Mouse (Mus musculus) heart, postnatal 14 days (tissue): ENCODE data around the gene Nos3. TPM values are rescaled to one million over a fixed set of nuclear protein-coding genes. Genes with fewer than 3 reads are reported as not detected.

ENCODE experiments used
- DNase-seq, 2 experiments: peaks; one replicate each; pipeline ENCODE4 v3.0.0; 2021 to 2022
- intact Hi-C: fragments of 180-260 bp; cut with DNase I; formaldehyde crosslinking; loops from one replicate; pipeline ENCODE4 v1.15.1; 2025
- long read RNA-seq, 2 experiments: library from polyadenylated mRNA; stranded (forward); transcript quantifications; one replicate each; pipeline ENCODE4 v2.0.0; 2021
- total RNA-seq, 2 experiments: library from RNA; stranded (reverse); gene quantifications; 2 replicates each; pipeline ENCODE4 v1.2.3; 2021

Nos3 gene
- 10 to 100 TPM; 34.5 to 35.6 TPM for total RNA-seq
- long read RNA-seq, experiment 1, full-length matches to known transcripts, result 45 of 73 reads
- long read RNA-seq, experiment 1, partial matches to known transcripts, result 14 of 73 reads
- long read RNA-seq, experiment 1, other reads (novel, unspliced or antisense), result 14 of 73 reads
- long read RNA-seq, experiment 2, full-length matches to known transcripts, result 43 of 62 reads
- long read RNA-seq, experiment 2, partial matches to known transcripts, result 7 of 62 reads
- long read RNA-seq, experiment 2, other reads (novel, unspliced or antisense), result 12 of 62 reads

DNA sequence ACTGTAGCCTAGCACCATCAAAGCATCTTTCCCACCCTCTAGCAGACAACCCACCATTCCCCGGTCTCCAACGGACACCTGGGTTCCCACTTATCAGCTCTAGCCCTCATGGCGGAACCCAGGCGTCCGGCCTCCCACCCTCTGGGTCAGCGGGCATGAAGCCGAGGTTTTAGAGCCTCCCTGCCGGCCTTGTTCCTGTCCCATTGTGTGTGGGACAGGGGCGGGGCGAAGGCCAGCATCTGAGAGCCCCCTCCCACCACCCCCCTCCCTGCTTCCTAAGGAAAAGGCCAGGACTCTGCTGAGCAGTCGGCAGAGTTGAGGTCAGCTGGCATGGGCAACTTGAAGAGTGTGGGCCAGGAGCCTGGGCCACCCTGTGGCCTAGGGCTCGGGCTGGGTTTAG, at the start of gene Nos3:
Nos3 (plus strand) TSS at position 303 of the 400 bp plus-strand sequence.
- intact Hi-C loops, result loop anchor here (2.0 kb wide), 1 partner anchor 18 kb away; no protein-coding TSS in a partner anchor
- DNase-seq, result peak; percentile 75 to 76

DNA sequence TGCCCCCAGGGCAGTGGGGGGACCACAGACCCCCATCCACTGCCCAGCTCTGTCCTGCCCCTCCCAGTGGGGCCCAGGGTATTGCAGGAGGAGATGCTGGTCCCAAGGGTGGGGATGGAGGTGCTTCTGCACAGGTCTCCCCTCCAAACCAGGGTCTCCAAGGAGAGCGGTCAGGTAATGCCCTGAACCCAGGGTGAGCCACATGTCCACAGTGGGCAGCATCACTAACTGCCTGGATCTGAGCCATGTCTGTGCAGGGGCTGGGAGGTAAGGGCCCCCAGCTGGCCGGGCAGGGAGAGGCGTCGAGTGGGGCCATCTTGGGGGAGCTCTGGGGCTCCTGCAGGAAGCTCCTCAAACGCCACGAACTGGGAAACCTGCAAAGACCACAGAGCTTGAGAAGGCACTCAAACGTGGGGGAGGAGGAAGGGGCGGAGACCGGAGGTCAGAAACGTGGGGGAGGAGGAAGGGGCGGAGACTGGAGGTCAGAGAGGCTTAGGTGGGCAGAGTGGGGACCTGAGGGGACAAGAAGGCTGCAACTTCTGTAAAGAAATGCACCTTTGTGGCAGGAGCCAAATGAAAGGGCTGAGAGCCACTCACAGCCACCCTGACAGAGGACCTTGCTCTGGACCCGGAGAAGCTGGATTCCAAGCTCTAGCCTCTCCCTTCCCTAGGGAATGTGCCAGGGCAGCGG, 44.7 kb upstream of the Nos3 start:
- intact Hi-C loops, result no loop called here
- DNase-seq, result no peak

DNA sequence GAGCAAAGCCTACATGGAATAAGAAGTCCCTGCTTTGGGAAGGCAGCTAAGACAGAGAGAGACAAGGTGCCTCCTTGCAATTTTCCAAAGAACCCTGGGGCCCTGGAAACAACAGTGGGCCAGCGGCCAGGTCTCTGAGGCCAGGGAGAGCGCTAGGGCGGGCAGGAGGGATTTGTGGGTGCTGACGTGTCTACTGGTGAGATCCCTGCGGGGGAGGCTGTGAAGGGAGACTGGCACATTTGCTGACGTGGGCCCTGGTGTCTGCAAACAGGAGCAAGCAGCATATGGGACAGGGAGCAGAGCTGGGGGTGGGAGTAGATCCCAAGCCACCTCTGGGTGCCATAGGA, 44.2 kb upstream of the Nos3 start:
- intact Hi-C loops, result no loop called here
- no peak for DNase-seq

DNA sequence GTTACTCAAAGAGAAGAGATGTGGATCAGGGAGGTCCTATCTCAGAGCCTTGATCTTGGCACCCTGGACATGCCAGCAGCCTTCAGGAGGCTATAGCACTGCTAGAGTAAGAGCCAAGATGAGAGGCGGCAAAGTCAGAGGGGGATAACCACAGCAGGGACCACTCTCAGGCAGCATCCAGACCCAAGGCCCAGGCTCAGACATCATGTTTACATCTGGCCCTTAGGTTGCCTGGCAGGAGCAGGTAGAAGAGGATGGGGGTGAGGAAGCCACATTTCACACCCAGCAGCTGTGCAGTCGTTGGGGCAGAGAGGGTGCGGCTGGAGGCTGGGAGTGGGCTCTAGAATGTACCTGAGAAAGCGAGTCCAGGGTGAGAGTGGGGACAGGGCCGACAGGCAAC, 43.7 kb upstream of the Nos3 start:
- DNase-seq, result no peak
- intact Hi-C loops, result no loop called here

DNA sequence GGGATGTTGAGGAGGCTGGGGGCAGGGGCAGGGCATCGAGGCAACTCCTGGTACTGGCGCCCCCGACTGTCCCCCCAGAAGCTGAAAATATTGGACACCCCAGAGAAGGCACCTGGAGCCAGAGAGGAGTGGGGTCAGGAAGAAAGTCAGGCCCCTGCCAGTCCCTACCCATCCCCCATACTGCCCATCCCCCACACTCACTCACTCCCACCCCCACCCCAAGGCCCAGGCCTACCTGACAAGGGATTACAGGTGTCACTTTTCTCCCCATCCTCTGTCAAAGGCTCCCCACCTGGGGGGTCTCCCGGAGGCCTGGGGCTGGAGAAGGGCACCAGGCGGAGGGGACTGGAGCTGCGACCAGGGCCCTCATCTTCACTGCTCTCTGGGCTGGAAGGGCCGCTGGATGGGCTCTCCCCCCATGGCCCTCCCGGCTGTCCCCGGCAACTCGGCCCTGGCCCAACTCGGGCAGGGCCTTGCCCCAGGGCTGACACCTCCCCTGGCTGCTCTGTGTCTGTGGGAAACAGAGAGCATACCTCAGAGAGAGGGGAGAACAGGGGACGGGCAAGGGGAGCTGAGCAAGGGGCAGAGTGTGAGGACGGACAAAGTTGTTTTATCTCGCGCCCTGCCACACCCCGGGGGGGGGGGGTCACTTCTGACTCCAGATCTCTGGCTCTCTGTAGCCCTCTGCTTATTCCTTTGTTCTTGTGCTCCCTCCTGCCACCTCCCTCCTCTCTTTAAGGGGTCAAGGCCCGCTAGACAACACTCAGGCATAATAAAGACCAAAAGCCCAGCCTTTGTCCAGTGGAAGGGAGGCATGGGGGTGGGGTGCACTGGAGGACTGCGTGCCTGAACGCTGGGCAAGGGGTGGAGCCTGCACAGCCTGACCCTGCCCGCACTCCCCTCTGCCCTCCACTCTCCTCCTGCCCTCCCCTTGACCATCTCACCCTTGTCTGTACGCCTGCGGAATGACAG, 42.6 kb upstream of the Nos3 start:
- intact Hi-C loops, result no loop called here

DNA sequence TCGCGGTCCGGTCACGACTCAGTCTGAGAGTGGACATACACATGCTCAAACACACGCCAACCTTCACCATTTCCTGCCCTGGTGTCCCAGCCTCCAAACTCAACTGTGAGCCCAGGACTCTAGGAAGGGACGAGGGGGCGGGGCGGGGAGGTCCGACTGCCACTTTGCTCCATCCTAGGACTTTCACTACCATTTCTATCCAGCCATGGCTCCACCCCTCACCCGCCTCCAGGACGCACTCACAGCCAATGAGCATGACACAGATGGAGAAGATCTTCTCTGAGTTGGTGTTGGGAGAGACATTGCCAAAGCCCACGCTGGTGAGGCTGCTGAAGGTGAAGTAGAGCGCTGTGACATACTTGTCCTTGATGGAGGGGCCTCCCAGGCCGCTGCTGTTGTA, 39.4 kb upstream of the Nos3 start:
- no peak for DNase-seq
- intact Hi-C loops, result no loop called here

More for the DNA sequence above, 42.6 kb upstream of the Nos3 start:
- DNase-seq, result no peak

DNA sequence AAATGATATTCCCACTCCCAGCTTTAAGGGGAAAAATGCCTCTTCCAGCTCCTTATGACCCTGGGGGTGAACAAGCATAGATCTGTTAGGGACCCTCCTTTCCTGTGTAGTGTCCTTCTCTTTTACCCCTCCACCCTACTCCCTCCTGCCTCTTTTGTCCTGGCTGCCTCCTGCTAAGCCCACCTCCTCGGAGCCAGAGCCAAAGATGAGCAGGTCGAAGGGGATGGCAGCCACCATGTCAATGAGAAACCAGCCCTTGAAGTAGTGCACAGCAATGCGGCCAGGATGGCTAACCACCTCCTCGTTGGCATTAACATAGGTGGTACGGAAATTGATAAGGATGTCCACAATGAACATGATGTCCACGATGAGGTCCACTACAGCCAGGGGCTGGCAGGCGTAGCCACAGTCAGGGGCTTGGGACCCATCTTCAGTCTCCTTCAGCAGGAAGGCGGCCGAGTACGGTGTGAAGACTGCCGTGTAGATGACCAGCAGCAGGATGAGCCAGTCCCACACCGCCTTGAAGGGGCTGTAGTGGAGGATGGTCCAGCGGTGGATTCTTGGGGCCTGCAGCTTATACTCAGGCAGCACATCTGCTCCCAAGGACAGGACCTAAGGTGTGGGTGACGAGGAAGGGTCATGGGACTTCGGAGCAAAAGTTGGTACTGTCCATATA, 38.3 kb upstream of the Nos3 start:
- DNase-seq, result no peak

DNA sequence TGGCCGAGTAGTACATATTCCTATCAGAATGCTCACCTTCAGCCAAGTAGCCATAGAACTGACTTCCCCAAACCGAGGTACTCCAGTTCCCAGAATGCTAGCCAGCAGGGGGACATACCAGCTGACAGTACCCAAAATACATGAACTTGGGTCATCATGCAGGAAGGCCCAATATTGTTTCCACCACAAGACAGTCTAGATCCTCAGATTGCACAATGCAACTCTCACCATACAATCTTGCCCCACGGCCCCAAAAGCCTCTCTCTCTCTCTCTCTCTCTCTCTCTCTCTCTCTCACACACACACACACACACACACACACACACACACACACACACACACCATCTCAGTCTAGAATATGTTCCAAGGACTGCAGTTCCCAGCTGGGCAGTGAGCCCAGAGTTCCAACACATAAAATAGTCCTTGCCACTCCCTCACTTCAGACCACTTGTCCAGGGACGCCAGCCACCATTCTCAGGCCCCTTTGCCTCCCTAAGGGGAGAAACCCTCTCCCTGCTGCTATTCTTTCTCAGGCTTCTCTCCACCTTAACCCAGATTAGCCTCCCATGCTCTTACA, 37.7 kb upstream of the Nos3 start:
- peak; percentile 59 to 74 for DNase-seq
- intact Hi-C loops, result no loop called here

More for the DNA sequence above, 38.3 kb upstream of the Nos3 start:
- intact Hi-C loops, result no loop called here

DNA sequence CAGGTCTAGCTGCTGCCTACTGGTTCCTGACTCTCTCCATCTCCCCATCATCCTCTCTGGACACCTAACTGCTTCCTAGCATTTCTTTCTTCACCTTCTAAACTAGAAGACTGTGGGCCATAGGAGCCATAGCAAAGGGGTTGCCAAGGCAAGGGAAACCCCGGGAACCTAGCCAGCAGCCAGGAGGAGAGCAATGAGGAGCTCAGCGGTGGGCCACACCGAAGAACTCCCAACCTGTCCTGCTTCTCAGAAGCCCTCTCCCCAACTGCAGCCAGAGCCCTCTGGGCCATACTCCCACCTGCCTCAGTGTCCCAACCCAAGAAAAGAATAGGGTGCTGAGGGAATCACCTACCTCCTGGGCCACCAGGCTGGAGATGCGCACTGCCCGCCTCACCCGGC, 35.8 kb upstream of the Nos3 start:
- DNase-seq, result no peak
- intact Hi-C loops, result no loop called here

DNA sequence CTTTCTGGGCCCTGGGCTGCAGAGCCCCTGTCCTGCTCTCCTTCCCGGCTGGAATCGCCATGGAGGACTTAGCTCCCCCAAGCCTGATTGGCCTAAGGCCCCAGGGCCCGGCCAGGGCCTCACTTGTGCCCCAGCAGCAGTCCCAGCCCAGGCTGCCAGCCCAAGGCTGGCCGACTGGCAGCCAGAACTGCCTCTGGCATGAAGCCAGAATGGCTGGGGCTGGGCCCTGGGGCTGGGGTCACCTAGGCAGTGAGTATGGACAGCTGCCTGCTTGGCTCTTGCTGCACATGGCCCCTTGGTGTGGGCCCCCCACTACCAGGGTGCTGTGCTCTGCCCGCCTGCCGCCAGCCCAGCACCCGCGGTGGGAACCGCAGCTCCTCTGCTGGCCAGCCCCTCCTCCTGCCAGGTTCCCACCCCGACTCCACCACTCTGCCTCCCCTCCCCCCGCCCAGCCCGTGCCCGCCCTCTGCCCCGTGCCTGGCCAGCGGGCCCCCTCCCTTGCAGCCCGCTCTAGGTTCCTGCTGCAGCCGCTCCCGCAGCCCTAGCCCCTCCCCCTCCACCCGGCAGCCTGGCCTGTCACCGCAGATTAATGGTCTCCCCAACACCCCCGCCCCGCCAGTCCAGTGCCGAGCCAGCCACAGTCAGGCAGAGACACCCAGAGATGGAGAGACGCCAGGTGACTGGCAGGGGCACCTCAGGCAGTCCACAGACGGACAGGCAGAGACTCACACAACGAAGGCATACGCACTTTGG, 35.2 kb upstream of the Nos3 start:
- DNase-seq, result peak; percentile 75 to 84
- intact Hi-C loops, result no loop called here

DNA sequence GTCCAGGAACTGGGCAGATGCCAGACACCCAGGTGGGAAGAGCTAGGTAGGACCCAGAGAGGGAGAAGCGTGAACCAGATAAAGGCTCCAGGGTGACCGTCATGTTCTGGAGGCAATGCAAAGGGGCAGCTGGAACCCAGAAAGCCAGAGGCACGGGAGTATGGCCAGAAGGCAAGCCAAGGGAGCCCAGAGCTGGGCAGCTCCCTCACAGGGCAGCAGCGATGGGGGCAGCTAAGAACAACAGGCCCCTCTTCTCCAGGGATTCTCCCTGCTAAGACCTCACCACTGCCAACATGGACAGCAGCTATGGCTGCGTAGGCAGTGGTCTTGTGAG, 34.7 kb upstream of the Nos3 start:
- intact Hi-C loops, result no loop called here
- no peak for DNase-seq

DNA sequence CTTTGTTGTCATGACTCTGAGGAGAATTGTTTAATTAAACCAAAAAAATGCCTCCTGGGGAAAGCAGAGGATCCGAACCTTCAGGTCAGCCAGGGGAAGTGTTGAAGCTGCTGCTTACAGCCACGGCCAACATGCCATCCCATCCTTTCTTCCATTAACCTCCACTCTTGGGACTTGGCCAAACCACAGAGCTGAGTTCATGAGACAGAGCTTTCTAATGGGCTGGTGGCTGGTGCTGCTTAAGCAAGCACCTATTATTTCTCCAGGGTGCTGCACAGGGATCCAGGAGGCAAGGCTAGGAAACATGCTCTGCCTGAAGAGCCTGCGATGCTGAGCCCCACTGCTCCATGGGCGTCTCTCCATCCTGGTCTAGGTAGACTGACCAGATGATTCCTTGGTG, 32.2 kb upstream of the Nos3 start:
- intact Hi-C loops, result no loop called here
- no peak for DNase-seq

DNA sequence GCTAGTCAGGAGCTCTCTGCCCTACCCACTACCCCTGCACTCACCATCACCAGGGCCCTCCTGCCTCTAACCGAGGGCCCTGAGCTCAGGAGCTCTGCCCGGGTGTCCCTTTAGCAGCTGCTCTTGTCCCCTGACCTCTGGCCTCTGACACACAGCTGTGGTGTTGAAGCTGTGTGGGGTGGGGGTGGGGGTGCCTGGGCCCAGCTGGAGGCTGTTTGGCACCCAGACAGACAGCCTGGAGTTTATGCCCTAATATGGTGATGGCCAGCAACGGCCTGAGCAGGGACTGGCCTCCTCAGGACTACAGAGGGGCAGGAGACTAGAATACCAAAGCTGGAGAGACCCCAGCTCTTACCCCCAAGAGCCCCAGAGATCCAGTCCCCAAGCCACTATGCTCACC, 29.9 kb upstream of the Nos3 start:
- intact Hi-C loops, result no loop called here
- DNase-seq, result no peak

DNA sequence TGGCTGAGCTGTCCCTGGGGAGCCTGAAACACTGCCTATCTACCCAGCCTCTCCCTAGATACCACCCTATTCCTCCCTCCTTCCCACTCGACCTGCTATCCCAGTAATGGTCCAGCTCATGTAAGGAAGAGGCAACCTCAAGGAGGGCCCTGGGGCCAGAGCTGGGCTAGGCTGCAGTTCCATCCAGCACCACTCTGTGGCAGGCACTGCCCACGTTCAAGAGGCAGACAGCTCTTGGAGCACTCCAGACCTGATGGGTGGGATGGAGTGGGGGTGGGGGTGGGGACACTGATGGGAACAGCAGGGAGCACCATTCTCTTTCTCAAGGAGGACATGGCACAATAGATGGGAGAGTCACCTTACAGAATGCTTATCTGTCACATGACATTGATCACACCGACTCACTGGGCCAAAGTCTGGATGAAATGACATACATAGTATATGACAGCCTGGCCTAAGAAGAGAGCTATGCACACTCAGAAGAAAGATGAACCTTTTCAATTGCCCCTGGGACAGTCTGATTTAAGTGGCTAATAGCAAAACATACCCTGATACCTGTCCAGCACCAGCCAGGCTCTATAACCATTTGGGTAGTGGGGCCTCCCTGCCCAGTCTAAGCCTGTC, 28.6 kb upstream of the Nos3 start:
- DNase-seq, result peak; percentile 70 to 80
- intact Hi-C loops, result loop anchor here (1.0 to 2.0 kb wide), 2 partner anchors 24 to 57 kb away; partner anchors contain the start of genes Abcb8 and Atg9b

DNA sequence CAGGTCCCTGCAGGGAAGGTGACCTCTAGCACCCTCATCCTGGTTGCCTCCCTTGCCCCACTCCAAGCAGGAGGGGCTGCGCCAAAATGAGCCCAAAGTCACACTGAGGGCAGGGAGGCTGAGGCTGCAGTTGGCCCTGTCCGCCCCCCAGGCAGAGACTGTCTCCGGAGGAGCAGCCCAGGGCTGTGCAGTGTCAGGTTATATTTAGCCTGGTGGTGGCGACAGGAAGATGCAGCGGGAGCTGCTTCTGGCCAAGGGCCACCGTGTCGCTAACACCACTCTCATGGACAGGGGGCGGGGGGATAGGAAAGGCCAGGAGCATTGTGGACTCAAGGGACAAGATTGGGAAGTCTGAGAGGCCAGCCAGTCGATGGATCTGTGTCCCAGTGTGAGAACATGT, 27.2 kb upstream of the Nos3 start:
- DNase-seq, result peak; percentile 71 to 78

DNA sequence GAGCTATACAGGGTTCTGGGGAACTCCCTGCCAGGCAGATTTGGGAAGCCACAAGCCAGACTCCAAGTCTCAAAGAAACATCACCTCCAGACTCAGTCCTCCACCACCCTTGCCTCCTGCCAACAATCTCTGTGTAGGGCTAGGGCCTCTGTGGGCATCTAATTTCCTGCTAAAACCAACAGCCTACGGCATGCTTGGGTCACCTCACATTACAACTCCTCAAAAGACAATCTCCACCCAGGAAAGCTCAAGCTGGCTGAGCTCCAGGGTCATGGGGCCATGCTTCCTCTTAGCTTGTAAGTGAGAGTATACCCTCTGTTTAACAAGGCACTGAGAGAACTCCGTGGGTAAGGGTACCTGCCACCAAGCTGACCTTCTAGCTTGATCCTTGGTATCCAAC, 26.8 kb upstream of the Nos3 start:
- intact Hi-C loops, result loop anchor here (2.0 kb wide), 1 partner anchor 55 kb away; the partner anchor contains the start of genes Abcb8 and Atg9b
- DNase-seq, result no peak

More for the DNA sequence above, 27.2 kb upstream of the Nos3 start:
- intact Hi-C loops, result loop anchor here (2.0 kb wide), 1 partner anchor 55 kb away; the partner anchor contains the start of genes Abcb8 and Atg9b

DNA sequence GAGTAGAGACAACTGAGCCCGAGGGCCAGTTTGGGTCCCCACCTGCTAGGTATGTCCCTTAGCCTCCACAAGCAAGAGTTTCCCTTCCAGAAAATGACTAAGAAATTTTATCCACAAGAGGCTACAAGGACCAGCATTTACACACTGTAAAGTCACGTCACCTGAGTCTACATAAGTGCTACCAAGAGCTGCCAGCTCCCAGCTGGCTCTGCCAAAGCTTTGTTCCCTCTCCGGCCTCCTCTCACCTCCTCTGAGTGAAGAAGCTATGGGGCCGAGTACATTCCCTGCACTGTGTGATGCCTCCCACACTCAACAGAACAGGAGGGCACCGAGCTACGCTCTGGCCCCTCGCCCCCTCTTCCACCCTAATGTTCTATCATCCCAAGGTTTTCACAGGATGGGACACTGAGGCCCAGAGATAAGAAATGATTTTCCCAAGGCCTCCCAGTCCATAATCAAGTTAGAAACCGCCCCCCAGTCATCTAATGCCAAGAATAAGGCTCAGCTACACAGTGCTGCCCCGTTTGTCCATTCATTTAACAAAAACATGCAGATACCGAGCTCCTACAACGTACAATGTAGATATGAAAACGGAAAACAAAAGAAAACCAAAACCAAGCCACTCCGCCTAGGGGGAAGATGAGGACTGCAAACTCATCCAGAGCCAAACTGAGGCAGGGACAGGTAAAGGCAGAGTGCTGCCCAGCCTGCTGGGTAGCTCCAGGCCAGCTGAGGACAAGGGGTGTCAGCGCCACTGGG, 22.2 kb upstream of the Nos3 start:
- intact Hi-C loops, result no loop called here
- no peak for DNase-seq

DNA sequence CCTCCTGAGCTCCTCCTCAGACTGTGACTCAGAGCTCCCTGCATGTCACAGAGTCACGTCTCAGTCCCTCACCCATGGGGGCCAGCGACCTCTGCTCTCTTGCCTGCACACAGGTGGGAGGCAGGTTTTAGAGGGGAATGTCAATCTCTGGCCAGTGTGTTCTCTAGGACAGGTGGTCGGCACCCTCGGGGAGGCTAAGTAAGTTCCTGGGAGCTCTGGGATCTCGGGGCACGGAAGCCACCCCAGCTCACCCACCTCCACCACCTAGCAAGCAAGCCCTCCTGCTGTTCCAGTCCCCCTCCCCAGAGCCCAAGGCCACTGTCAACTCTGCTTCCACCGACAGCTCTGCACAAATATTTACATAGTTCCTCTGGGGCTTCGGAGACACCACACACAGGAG, 21.6 kb upstream of the Nos3 start:
- DNase-seq, result no peak
- intact Hi-C loops, result no loop called here
